Mouse (Mus musculus) CH12.LX (cell line): Measurements from ENCODE around the gene Cfap20. TPM values are rescaled to one million over a fixed set of nuclear protein-coding genes. Genes with fewer than 3 reads are reported as not detected.

Experiments
- DNase-seq: peaks from one replicate; pipeline ENCODE4 v3.0.0-alpha.2; 2013; ENCODE audit errors: extremely low read depth
- H3K27ac ChIP-seq: 2 replicates; pipeline ENCODE4 v1.5.1; 2012; ENCODE audit warnings: low read depth, mild to moderate bottlenecking, control low read depth, moderate library complexity; ENCODE audit not compliant: insufficient read depth
- H3K27me3 ChIP-seq: replicated peaks from 2 replicates; pipeline ENCODE3; 2012; ENCODE audit warnings: inconsistent platforms
- H3K36me3 ChIP-seq, 2 experiments: replicated peaks in 1 of 2; 2 replicates each; pipeline versions ENCODE3 to v1.6.1; 2012; ENCODE audit warnings: inconsistent platforms in 1 of 2, low read length in 1 of 2, mild to moderate bottlenecking in 1 of 2, mixed read lengths in 1 of 2, moderate library complexity in 1 of 2; ENCODE audit not compliant: control insufficient read depth in 1 of 2, insufficient read depth in 1 of 2
- H3K4me1 ChIP-seq, 2 experiments: 2 replicates each; pipeline ENCODE4 v1.6.1; 2012; ENCODE audit warnings: inconsistent platforms in 1 of 2, moderate library complexity in 1 of 2; ENCODE audit not compliant: insufficient read depth in 2 of 2, control insufficient read depth in 1 of 2
- H3K4me2 ChIP-seq: 2 replicates; pipeline ENCODE4 v1.6.1; 2012; ENCODE audit warnings: low read depth, mild to moderate bottlenecking, control low read depth; ENCODE audit not compliant: poor library complexity, insufficient read depth, severe bottlenecking
- H3K4me3 ChIP-seq, 3 experiments: fragments of 150-350 bp in 1 of 3; sonication (generic) in 1 of 3; replicated peaks in 1 of 3; 2 replicates each; pipeline versions ENCODE3 to v1.5.1; 2011 to 2012; ENCODE audit warnings: low read depth in 2 of 3, low read length in 2 of 3, mild to moderate bottlenecking in 2 of 3, moderate library complexity in 2 of 3, control low read depth in 1 of 3, improper control_type of control experiment in 1 of 3, inconsistent platforms in 1 of 3, mixed read lengths in 1 of 3; ENCODE audit not compliant: poor library complexity in 1 of 3
- H3K79me2 ChIP-seq: replicated peaks from 2 replicates; pipeline ENCODE4 v1.6.1; 2012; ENCODE audit warnings: mild to moderate bottlenecking, moderate library complexity; ENCODE audit not compliant: control insufficient read depth, poor library complexity, insufficient read depth, severe bottlenecking; ENCODE audit errors: extremely low read depth
- H3K9ac ChIP-seq: 2 replicates; pipeline ENCODE4 v1.6.1; 2012; ENCODE audit warnings: low read depth, mild to moderate bottlenecking, control low read depth, moderate library complexity; ENCODE audit not compliant: insufficient read depth
- H3K9me3 ChIP-seq: replicated peaks from 2 replicates; pipeline ENCODE3; 2012; ENCODE audit warnings: low read length, inconsistent platforms, mixed read lengths
- BHLHE40 ChIP-seq: IDR thresholded peaks from 2 replicates; pipeline ENCODE4 v1.6.1; 2011; ENCODE audit warnings: mild to moderate bottlenecking, low read depth, low read length, improper control_type of control experiment
- E2F4 ChIP-seq: IDR thresholded peaks from 2 replicates; pipeline ENCODE4 v1.6.1; 2011; ENCODE audit warnings: low read depth, low read length, improper control_type of control experiment; ENCODE audit not compliant: insufficient replicate concordance
- ELF1 ChIP-seq: IDR thresholded peaks from 2 replicates; pipeline ENCODE4 v1.6.1; 2014; ENCODE audit warnings: low read depth, mild to moderate bottlenecking, inconsistent platforms, low read length, improper control_type of control experiment
- ETS1 ChIP-seq: conservative IDR thresholded peaks from 2 replicates; pipeline ENCODE4 v1.6.1; 2012; ENCODE audit warnings: low read depth, mild to moderate bottlenecking, inconsistent platforms, low read length, improper control_type of control experiment, moderate library complexity
- HCFC1 ChIP-seq: IDR thresholded peaks from 2 replicates; pipeline ENCODE4 v1.6.1; 2012; ENCODE audit warnings: low read depth, mild to moderate bottlenecking, inconsistent platforms, low read length, improper control_type of control experiment
- IRF4 ChIP-seq: IDR thresholded peaks from 2 replicates; pipeline ENCODE4 v1.6.1; 2014; ENCODE audit warnings: low read depth, mild to moderate bottlenecking, inconsistent platforms, low read length, improper control_type of control experiment
- JUN ChIP-seq: IDR thresholded peaks from 2 replicates; pipeline ENCODE4 v1.6.1; 2011; ENCODE audit warnings: low read depth, mild to moderate bottlenecking, low read length, improper control_type of control experiment, moderate library complexity; ENCODE audit not compliant: insufficient read depth
- MAZ ChIP-seq: IDR thresholded peaks from 2 replicates; pipeline ENCODE4 v1.6.1; 2012; ENCODE audit warnings: low read depth, mild to moderate bottlenecking, inconsistent platforms, low read length, improper control_type of control experiment, moderate library complexity
- MXI1 ChIP-seq: IDR thresholded peaks from 2 replicates; pipeline ENCODE4 v1.6.1; 2011; ENCODE audit warnings: mild to moderate bottlenecking, low read depth, low read length, improper control_type of control experiment
- MYC ChIP-seq: IDR thresholded peaks from 2 replicates; pipeline ENCODE4 v1.6.1; 2011; ENCODE audit warnings: low read depth, mild to moderate bottlenecking, improper control_type of control experiment, low read length
- NELFE ChIP-seq: IDR thresholded peaks from 2 replicates; pipeline ENCODE4 v1.6.1; 2011; ENCODE audit warnings: low read depth, low read length, improper control_type of control experiment
- PAX5 ChIP-seq: IDR thresholded peaks from 2 replicates; pipeline ENCODE4 v1.6.1; 2012; ENCODE audit warnings: low read length, inconsistent platforms, mixed read lengths
- RAD21 ChIP-seq: IDR thresholded peaks from 2 replicates; pipeline ENCODE4 v1.6.1; 2011; ENCODE audit warnings: low read depth, mild to moderate bottlenecking, low read length, improper control_type of control experiment, moderate library complexity
- SIN3A ChIP-seq: IDR thresholded peaks from 2 replicates; pipeline ENCODE4 v1.6.1; 2012; ENCODE audit warnings: low read length, improper control_type of control experiment, inconsistent platforms
- TCF12 ChIP-seq: IDR thresholded peaks from 2 replicates; pipeline ENCODE4 v1.6.1; 2014; ENCODE audit warnings: low read depth, mild to moderate bottlenecking, inconsistent platforms, low read length, improper control_type of control experiment
- ZC3H11A ChIP-seq: IDR thresholded peaks from 2 replicates; pipeline ENCODE4 v1.6.1; 2012; ENCODE audit warnings: low read depth, mild to moderate bottlenecking, inconsistent platforms, low read length, improper control_type of control experiment
- ZKSCAN1 ChIP-seq: IDR thresholded peaks from 2 replicates; pipeline ENCODE4 v1.6.1; 2012; ENCODE audit warnings: low read depth, inconsistent platforms, low read length, improper control_type of control experiment, borderline replicate concordance
- ZMIZ1 ChIP-seq: IDR thresholded peaks from 2 replicates; pipeline ENCODE4 v1.6.1; 2012; ENCODE audit warnings: low read depth, mild to moderate bottlenecking, inconsistent platforms, low read length, improper control_type of control experiment
- dilution Hi-C: fragments of 300-500 bp; cut with MboI; formaldehyde crosslinking; loops from 2 replicates; pipeline ENCODE4 v1.14.3; 2020; ENCODE audit warnings: low sequenced_read_pairs; ENCODE audit not compliant: extremely low pct_unique_long_range_greater_than_20kb, extremely low pct_ligation_motif_present
- in situ Hi-C: fragments of 300-500 bp; cut with MboI; formaldehyde crosslinking; loops from 3 replicates; pipeline ENCODE4 v1.14.3; 2019; ENCODE audit warnings: low sequenced_read_pairs, low pct_ligation_motif_present, low pct_unique_long_range_greater_than_20kb, mixed read lengths
- polyA plus RNA-seq: library from polyadenylated mRNA; unstranded; fragments of >175 nt; gene quantifications from 2 replicates; pipeline ENCODE4 v1.2.1, GENCODE M21; 2012; ENCODE audit warnings: low read depth; ENCODE audit not compliant: insufficient read length
- total RNA-seq, 2 experiments: library from RNA; depleted of rRNA; stranded (reverse); fragments of 300-350 nt in 1 of 2; fragments of >200 nt in 1 of 2; gene quantifications; 2 replicates each; pipeline ENCODE4 v1.2.3; 2012 to 2014

The Cfap20 gene
- total and polyA plus RNA-seq, 3 experiments = 53.4 to 93.0 (median 57.2) TPM

- H3K27ac ChIP-seq = no peak overlapping the region
- no peaks in the 10 kb centered on the region for H3K79me2 ChIP-seq
- in situ Hi-C loops = no loop called here
- H3K4me3 ChIP-seq = no peak overlapping the region
- H3K4me1 ChIP-seq = peaks cover 3 to 32% of the 10 kb centered on the region in 2 experiments; a peak in 3 of 4 replicates
- DNase-seq = no peak
- no peaks in the 10 kb centered on the region for H3K36me3 ChIP-seq
- H3K4me2 ChIP-seq = no peak overlapping the region
- dilution Hi-C loops = no loop called here
- no peak overlapping the region for H3K9ac ChIP-seq
- TF ChIP-seq JUN (no peak), ZKSCAN1 (no peak), E2F4 (no peak), PAX5 (no peak), ELF1 (no peak), ETS1 (no peak), ZC3H11A (no peak), RAD21 (no peak)
- TF ChIP-seq, all 38 proteins: peak for 0
- no peaks in the 10 kb centered on the region for H3K27me3 ChIP-seq
- H3K9me3 ChIP-seq = no peaks in the 10 kb centered on the region
Observed at GRCm38 (mm10) chr8:95386037-95386436, 48.6 kb downstream of the Cfap20 start.

GRCm38 (mm10) chr8:95384501-95384900 is 50.2 kb downstream of the Cfap20 start:
- no peak for DNase-seq
- Histone ChIP-seq H3K4me2 (no peak overlapping the region), H3K9me3 (no peaks in the 10 kb centered on the region), H3K27me3 (no peaks in the 10 kb centered on the region), H3K4me1 (peaks cover 0 to 27% of the 10 kb centered on the region in 2 experiments; a peak in 3 of 4 replicates), H3K27ac (no peak overlapping the region), H3K9ac (no peak overlapping the region), H3K4me3 (no peak overlapping the region), H3K36me3 (no peaks in the 10 kb centered on the region), H3K79me2 (no peaks in the 10 kb centered on the region)
- no peak for TF ChIP-seq ETS1
- no peak for TF ChIP-seq TCF12
- no peak for TF ChIP-seq SIN3A
- no peak for TF ChIP-seq MAZ
- TF ChIP-seq JUN = no peak
- TF ChIP-seq NELFE = no peak
- no peak for TF ChIP-seq MYC
- no peak for TF ChIP-seq ZMIZ1
- no peak for TF ChIP-seq E2F4
- TF ChIP-seq HCFC1 = no peak
- TF ChIP-seq IRF4 = no peak
- TF ChIP-seq BHLHE40 = no peak
- no peak for TF ChIP-seq MXI1
- no peak for TF ChIP-seq PAX5
- dilution Hi-C loops = no loop called here
- in situ Hi-C loops = no loop called here
